Comparison of ENCODE assay signal across 18 mouse cellular contexts in the genomic region with DNA sequence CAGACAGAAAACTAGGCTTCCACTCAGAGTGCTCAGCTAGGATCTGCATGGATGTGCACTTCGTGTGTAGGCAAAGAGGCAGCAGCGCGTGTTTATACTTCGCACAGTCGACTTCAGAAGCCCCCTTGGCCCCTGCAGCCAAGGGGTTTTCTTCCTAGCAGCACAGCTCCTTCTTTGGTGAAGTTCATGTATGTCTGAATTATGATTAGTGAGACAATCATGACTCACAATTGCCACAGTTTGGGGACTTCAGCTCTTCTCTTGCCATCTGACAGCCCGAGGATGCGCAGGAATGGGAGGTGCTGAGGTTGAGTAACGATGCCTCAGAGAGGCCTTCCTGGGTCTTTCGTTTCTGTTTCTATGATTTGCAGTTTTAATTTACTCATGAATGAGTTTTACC. TPM values are rescaled to one million over a fixed set of nuclear protein-coding genes. Genes with fewer than 3 reads are reported as not detected.
DNase-seq lines count a peak whose midpoint lies in the region; ATAC-seq and TF ChIP-seq lines count a peak whose summit lies in the region.
"Had no signal": no experiment of that assay in that cellular context is flagged by ENCODE, and none has a peak within 500 bp of the region (broad histone marks: within the 10 kb centered on the region; RNA-seq: fewer than 3 reads in every experiment).

No protein-coding gene starts in this region.

- H3K4me3 ChIP-seq in heart, embryonic 10.5 days, result no peak overlapping the region
- H3K4me3 ChIP-seq in midbrain, postnatal 0 days (ENCODE audit: low read depth, low read length), result peak overlapping the region; percentile 74
- H3K4me3 ChIP-seq in forebrain, embryonic 15.5 days, result no peak overlapping the region
- no peak overlapping the region for H3K4me3 ChIP-seq in layer of hippocampus, adult 2 months
- H3K4me3 ChIP-seq: embryonic facial prominence, embryonic 13.5 days had no signal

- H3K27me3 ChIP-seq in heart, embryonic 10.5 days (ENCODE audit: insufficient read depth, poor library complexity, severe bottlenecking), result peaks cover 62% of the 10 kb centered on the region
- no peaks in the 10 kb centered on the region for H3K27me3 ChIP-seq in midbrain, postnatal 0 days (ENCODE audit: insufficient read depth, low read length)
- H3K27me3 ChIP-seq in forebrain, embryonic 15.5 days, result peaks cover 32% of the 10 kb centered on the region

- no peak overlapping the region for H3K27ac ChIP-seq in heart, embryonic 10.5 days
- no peak overlapping the region for H3K27ac ChIP-seq in midbrain, postnatal 0 days (ENCODE audit: low read depth, low read length)
- H3K27ac ChIP-seq in forebrain, embryonic 15.5 days (replicated peaks), result no peak overlapping the region
- no peak overlapping the region for H3K27ac ChIP-seq in layer of hippocampus, adult 2 months
- H3K27ac ChIP-seq: embryonic facial prominence, embryonic 13.5 days had no signal

- 83% methylated on average over 9 of the region's 9 CpGs for WGBS in heart, embryonic 10.5 days
- WGBS in midbrain, postnatal 0 days, result 79% methylated on average over 9 of the region's 9 CpGs
- 81% methylated on average over 9 of the region's 9 CpGs for WGBS in forebrain, embryonic 15.5 days

- H3K4me1 ChIP-seq in heart, embryonic 10.5 days, result peaks cover 19% of the 10 kb centered on the region
- no peaks in the 10 kb centered on the region for H3K4me1 ChIP-seq in midbrain, postnatal 0 days (ENCODE audit: insufficient read depth, low read length)
- peaks cover 26% of the 10 kb centered on the region for H3K4me1 ChIP-seq in forebrain, embryonic 15.5 days

- ATAC-seq in midbrain, postnatal 0 days (ENCODE audit: low FRiP score), result no peak
- ATAC-seq in forebrain, embryonic 15.5 days (replicated peaks), result no peak
- ATAC-seq: liver, postnatal 0 days had no signal

- H3K4me2 ChIP-seq in midbrain, postnatal 0 days (ENCODE audit: low read depth, low read length, poor library complexity, severe bottlenecking), result peak overlapping the region; percentile 91
- H3K4me2 ChIP-seq in forebrain, embryonic 15.5 days (replicated peaks), result no peak overlapping the region
- H3K4me2 ChIP-seq: embryonic facial prominence, embryonic 13.5 days had no signal

- H3K9me3 ChIP-seq in heart, embryonic 10.5 days, result no peaks in the 10 kb centered on the region
- H3K9me3 ChIP-seq in midbrain, postnatal 0 days (ENCODE audit: low read length), result no peaks in the 10 kb centered on the region
- no peaks in the 10 kb centered on the region for H3K9me3 ChIP-seq in forebrain, embryonic 15.5 days
- H3K9me3 ChIP-seq: embryonic facial prominence, embryonic 13.5 days had no signal

- DNase-seq in heart, adult 11 months, result peak; percentile 60
- no peak for DNase-seq in heart, embryonic 10.5 days (ENCODE audit: low spot score)
- DNase-seq in brain, adult 2 months (ENCODE audit: low read depth, low spot score), result peak; percentile 61
- DNase-seq in cerebellum, postnatal 36 days, result peak; percentile 19 to 46
- DNase-seq in midbrain, postnatal 0 days (ENCODE audit: low spot score), result no peak
- DNase-seq in layer of hippocampus, adult 2 months (ENCODE audit: low spot score in 2 of 2), result no peak
- DNase-seq: adrenal gland, adult 8-10 months; B cell, adult 2 months; gastrocnemius, postnatal 25 days; heart, postnatal 10 days; liver; liver, postnatal 0 days; spleen, adult 18-20 months; thymus, adult 18-20 months had no signal

- TF ChIP-seq CTCF in midbrain, postnatal 0 days (IDR thresholded peaks at IDR 0.05), result no peak
- TF ChIP-seq CTCF in layer of hippocampus, adult 2 months (conservative IDR thresholded peaks at IDR 0.05), result no peak

- H3K36me3 ChIP-seq in heart, embryonic 10.5 days, result no peaks in the 10 kb centered on the region
- H3K36me3 ChIP-seq in midbrain, postnatal 0 days (ENCODE audit: insufficient read depth, low read length), result no peaks in the 10 kb centered on the region
- H3K36me3 ChIP-seq in forebrain, embryonic 15.5 days, result no peaks in the 10 kb centered on the region
- H3K36me3 ChIP-seq: embryonic facial prominence, embryonic 13.5 days had no signal

- no peak overlapping the region for H3K9ac ChIP-seq in midbrain, postnatal 0 days (replicated peaks; ENCODE audit: low read length, poor library complexity, severe bottlenecking)
- no peak overlapping the region for H3K9ac ChIP-seq in forebrain, embryonic 15.5 days (replicated peaks)
- H3K9ac ChIP-seq: embryonic facial prominence, embryonic 13.5 days; liver, postnatal 0 days had no signal

RNA-seq across cellular contexts. Expression of gene Car10, which starts 4.5 kb away (rescaled TPM):
- polyA plus RNA-seq in heart, embryonic 10.5 days (2016; fragmentation: Nextera tagmentation; extraction: Ambion mirVana), result 0.09 TPM in 1 of 2 replicates, not detected in the other
- total RNA-seq in midbrain, postnatal 0 days (2014; rRNA removed), result 62.8 and 72.6 TPM in 2 replicates
- polyA plus RNA-seq in midbrain, postnatal 0 days (2015; fragmentation: Nextera tagmentation; extraction: Ambion mirVana), result 64.1 and 69.6 TPM in 2 replicates
- 8.5 and 10.6 TPM in 2 replicates for polyA plus RNA-seq in forebrain, embryonic 15.5 days (2015; fragmentation: Nextera tagmentation; extraction: Ambion mirVana)
- total RNA-seq in layer of hippocampus, adult 2 months (2021), result 10 to 100 TPM; 32.5 to 32.9 TPM
- total RNA-seq: common myeloid progenitor, adult 5-6 weeks; gastrocnemius, postnatal 25 days; heart, postnatal 10 days had no signal
- polyA plus RNA-seq: large intestine, adult 2 months; liver, postnatal 0 days had no signal

Comparison
In these comparisons a context has a peak if more than half of its experiments do, and no peak if none do; other contexts are left out.
1. DNase-seq: peak in heart, adult 11 months (single experiment), brain, adult 2 months (single experiment) and cerebellum, postnatal 36 days (2 of 2); none in heart, embryonic 10.5 days (single experiment), midbrain, postnatal 0 days (single experiment) and layer of hippocampus, adult 2 months (0 of 2).